Mouse (Mus musculus) spleen, postnatal 10 days (tissue): ENCODE measurements around the gene Ugt3a2.

Source experiments
- DNase-seq, 2 experiments: peaks; one replicate each; pipeline ENCODE4 v3.0.0; 2021 to 2022; ENCODE audit warnings: low spot score in 2 of 2

Ugt3a2 gene

DNA sequence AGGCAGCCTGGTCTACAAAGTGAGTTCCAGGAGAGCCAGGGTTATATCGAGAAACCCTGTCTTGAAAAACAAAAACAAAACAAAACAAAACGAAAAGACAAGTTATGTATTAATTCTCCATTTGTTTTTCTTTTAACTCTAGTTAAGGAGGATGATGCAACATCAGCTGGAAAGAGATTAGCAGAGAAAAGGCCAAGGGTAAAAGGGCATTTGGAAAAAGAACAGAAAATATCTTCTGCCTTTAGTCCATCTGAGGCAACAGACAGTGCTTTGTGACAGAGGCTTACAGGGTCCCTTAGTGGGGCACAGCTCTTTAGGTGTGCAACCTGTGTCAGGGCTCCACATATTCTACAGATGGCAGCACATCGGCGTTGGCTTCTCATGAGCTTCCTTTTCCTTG is at the start of gene Ugt3a2:
TSS of gene Ugt3a2 (plus strand) at position 210 of the 400 bp plus-strand sequence.
- DNase-seq = no peak

DNA sequence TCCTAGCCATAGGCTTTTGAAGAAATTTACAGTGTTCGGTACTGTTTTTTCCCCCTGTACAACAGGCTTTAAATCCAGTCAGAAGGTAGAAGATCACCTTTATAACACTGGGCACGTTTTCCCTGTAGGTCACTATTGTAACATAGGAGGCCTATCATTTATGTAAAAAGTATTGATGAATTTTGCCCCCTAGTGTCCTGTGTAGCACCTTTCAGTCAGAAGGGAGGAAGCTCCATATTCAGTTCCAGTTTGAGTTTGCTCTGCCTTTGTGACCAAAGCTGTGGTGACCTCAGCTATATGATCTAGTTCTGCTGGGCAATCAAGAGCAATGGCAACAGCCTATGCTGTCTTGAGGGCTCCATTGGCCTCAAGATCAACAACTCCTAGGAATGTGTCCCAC is 45.7 kb upstream of the Ugt3a2 start:
- no peak for DNase-seq

DNA sequence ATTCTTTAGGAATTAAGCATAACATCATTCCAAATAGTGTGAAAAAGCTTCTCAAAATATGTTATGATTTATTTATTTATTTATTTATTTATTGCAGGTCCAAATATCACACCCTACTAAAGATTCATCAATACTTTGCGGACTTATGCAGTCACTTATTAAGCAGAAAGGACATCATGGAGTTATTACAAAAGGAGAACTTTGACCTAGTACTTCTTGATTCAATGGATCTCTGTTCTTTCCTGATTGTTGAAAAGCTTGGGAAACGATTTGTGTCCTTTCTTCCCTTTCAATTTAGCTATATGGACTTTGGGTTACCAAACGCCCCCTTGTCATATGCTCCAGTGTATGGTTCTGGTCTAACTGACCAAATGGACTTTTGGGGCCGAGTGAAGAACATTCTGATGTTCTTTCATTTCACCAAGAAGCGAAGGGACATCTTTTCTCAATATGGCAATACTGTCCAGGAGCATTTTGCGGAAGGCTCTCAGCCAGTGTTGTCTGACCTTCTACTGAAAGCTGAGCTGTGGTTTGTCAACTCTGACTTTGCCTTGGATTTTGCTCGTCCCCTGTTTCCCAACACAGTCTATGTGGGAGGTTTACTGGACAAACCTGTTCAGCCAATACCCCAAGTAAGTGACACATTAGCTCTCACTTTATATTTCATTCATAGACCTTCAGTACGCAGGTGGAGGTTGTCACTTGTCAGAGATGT is 29.2 kb upstream of the Ugt3a2 start:
- DNase-seq = no peak

DNA sequence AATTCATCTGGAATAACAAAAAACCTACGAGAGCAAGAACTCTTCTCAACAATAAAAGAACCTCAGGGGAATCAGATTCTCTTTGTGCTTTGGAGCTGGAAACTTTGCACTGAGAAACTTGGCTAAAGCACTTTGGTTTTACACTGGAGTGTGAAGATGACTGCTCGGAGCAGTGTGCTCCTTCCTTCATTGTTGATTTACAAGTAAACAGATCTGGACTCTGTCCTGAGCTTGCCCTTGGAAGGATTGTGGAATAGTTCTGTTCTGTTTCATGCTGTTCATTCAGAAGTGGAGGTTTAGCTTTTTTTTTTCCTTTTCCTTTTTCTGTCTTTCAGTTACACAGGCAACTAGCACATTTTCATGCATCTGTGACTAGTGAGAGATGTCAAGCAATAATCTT is 754 bp upstream of the Ugt3a2 start:
- DNase-seq = no peak

- no peak for DNase-seq
Observed at GRCm38 (mm10) chr15:9336616-9337015, 1.3 kb downstream of the Ugt3a2 start.

- no peak for DNase-seq
Observed at GRCm38 (mm10) chr15:9337021-9337420, 1.7 kb downstream of the Ugt3a2 start.

DNA sequence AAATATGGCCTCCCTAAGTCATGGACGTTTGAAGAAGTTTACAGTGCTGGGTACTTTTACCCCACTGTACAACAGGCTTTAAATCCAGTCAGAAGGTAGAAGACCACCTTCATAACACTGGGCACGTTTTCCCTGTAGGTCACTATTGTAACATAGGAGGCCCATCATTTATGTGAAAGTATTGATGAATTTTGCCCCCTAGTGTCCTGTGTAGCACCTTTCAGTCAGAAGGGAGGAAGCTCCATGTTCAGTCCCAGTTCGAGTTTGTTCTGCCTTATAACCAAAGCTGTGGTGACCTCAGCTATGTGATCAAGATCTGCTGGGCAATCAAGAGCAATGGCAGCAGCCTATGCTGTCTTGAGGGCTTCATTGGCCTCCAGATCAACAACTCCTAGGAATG is 13.4 kb downstream of the Ugt3a2 start:
- DNase-seq = no peak

DNA sequence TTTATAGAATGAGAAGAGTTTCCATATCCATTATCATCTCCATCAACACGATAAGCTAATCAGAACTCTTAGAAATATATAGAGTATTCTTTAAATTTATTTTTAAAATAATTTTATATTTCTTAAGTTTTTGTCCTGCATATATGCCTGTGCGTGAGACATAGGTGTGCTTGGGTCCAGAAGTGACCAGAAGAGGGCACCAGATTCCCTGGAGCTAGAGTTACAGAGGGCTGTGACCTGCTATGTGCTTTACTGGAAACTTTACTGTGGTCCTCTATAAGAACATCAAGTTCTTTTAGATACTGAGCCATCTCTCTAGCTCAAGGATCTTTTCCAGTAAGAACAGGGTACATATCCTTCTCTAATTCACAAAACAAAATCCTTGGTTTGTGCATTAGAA is 27.5 kb downstream of the Ugt3a2 start:
- no peak for DNase-seq

GRCm38 (mm10) chr15:9368774-9369173 is 33.4 kb downstream of the Ugt3a2 start:
- DNase-seq = no peak

- no peak for DNase-seq
Observed at GRCm38 (mm10) chr15:9376281-9376680, 40.9 kb downstream of the Ugt3a2 start.

DNA sequence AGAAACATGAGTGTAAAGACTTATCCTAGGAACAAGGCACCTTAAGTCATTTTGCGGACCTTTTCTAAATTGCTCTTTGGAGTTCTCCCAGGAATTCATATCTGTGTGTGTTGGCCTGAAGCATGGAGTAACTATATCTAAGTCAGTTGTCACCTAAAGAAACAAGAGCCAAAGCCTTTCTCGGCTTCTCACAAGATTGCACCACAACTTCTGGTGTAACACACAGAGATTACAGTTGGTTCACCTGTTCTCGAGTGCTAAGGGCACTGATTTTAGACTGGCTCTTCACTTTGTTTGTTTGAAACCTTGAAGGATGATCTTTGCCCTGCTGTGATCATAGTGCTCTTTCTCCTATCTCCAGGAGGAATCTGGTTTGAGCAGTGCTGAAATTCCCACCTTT is 74.1 kb downstream of the Ugt3a2 start:
- no peak for DNase-seq
